Mouse (Mus musculus): ENCODE results near the gene Sult6b2.

DNA sequence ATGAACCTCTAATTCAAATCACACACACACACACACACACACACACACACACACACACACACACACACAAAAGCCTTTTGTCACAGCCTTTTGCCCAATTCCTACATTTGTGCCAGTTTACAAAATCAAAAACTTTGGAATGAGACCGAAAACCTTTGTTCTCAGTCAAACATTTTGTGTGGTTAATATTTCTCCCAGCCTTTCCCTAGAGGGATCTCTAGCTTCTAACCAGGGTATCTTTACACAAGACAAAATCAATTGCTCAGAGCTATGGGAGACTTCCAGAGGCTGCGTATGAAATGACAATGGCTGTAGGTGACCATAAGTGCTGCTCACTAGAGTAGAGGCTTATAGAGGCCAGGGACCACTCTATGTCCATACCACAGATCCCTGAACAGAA, 66.1 kb downstream of the Sult6b2 start:
- TF ChIP-seq CTCF (IDR thresholded peaks at IDR 0.05; ENCODE audit: low read depth, low read length) (no peak), POLR2A (IDR thresholded peaks at IDR 0.05; ENCODE audit: extremely low read depth, insufficient read depth, low read length) (no peak)

Data from liver, adult 2 months (tissue).